Mouse (Mus musculus): ENCODE measurements around the gene AI413582. TPM values are rescaled to one million over a fixed set of nuclear protein-coding genes. Genes with fewer than 3 reads are reported as not detected.

The AI413582 gene
- polyA plus RNA-seq, 1 experiment from 2014 or later = 28.4 TPM

GRCm38 (mm10) chr17:27521303-27521702 is 44.3 kb downstream of the AI413582 start, which contains the start of gene Grm4:
Gene Grm4, minus strand, starts transcription at chr17:27521403.
- Histone ChIP-seq H3K36me3 (ENCODE audit: control insufficient read depth, insufficient read depth, low read length) (no peaks in the 10 kb centered on the region), H3K27ac (ENCODE audit: low read depth, low read length) (no peak within 1 kb of the TSS), H3K27me3 (replicated peaks; ENCODE audit: control insufficient read depth, insufficient read depth, low read length) (peaks cover 43% of the 10 kb centered on the region), H3K9ac (ENCODE audit: low read depth, low read length) (no peak within 1 kb of the TSS), H3K4me1 (replicated peaks; ENCODE audit: control insufficient read depth, insufficient read depth, low read length) (no peaks in the 10 kb centered on the region), H3K4me3 (ENCODE audit: low read depth, low read length) (no peak within 1 kb of the TSS), H3K4me2 (peak within 1 kb of the TSS; percentile 15), H3K9me3 (ENCODE audit: control insufficient read depth, low read length) (no peaks in the 10 kb centered on the region)
- no peak for DNase-seq (ENCODE audit: low spot score)
- no peak for ATAC-seq (replicated peaks; ENCODE audit: low FRiP score)
- WGBS = 67% methylated on average over 5 of the region's 5 CpGs

- H3K27me3 ChIP-seq (replicated peaks; ENCODE audit: control insufficient read depth, insufficient read depth, low read length) = peaks cover 49% of the 10 kb centered on the region
- H3K27ac ChIP-seq (ENCODE audit: low read depth, low read length) = no peak overlapping the region
- 1% methylated on average over 27 of the region's 27 CpGs for WGBS
- H3K9me3 ChIP-seq (ENCODE audit: control insufficient read depth, low read length) = no peaks in the 10 kb centered on the region
- no peak overlapping the region for H3K9ac ChIP-seq (ENCODE audit: low read depth, low read length)
- no peak overlapping the region for H3K4me3 ChIP-seq (ENCODE audit: low read depth, low read length)
- H3K4me1 ChIP-seq (replicated peaks; ENCODE audit: control insufficient read depth, insufficient read depth, low read length) = no peaks in the 10 kb centered on the region
- H3K4me2 ChIP-seq = peak overlapping the region; percentile 15
- DNase-seq (ENCODE audit: low spot score) (peak; percentile 67), ATAC-seq (replicated peaks; ENCODE audit: low FRiP score) (no peak)
- H3K36me3 ChIP-seq (ENCODE audit: control insufficient read depth, insufficient read depth, low read length) = no peaks in the 10 kb centered on the region
Measured at GRCm38 (mm10) chr17:27520557-27520956, 45.0 kb downstream of the AI413582 start.

GRCm38 (mm10) chr17:27518700-27519595 is 46.6 kb downstream of the AI413582 start:
- ATAC-seq (replicated peaks; ENCODE audit: low FRiP score) = no peak
- no peaks in the 10 kb centered on the region for H3K36me3 ChIP-seq (ENCODE audit: control insufficient read depth, insufficient read depth, low read length)
- no peak overlapping the region for H3K27ac ChIP-seq (ENCODE audit: low read depth, low read length)
- H3K9me3 ChIP-seq (ENCODE audit: control insufficient read depth, low read length) = no peaks in the 10 kb centered on the region
- no peak overlapping the region for H3K4me3 ChIP-seq (ENCODE audit: low read depth, low read length)
- no peak for DNase-seq (ENCODE audit: low spot score)
- WGBS = 44% methylated on average over 15 of the region's 15 CpGs
- no peak overlapping the region for H3K4me2 ChIP-seq
- no peaks in the 10 kb centered on the region for H3K4me1 ChIP-seq (replicated peaks; ENCODE audit: control insufficient read depth, insufficient read depth, low read length)
- no peak overlapping the region for H3K9ac ChIP-seq (ENCODE audit: low read depth, low read length)
- H3K27me3 ChIP-seq (replicated peaks; ENCODE audit: control insufficient read depth, insufficient read depth, low read length) = peaks cover 65% of the 10 kb centered on the region

- Histone ChIP-seq H3K9me3 (ENCODE audit: control insufficient read depth, low read length) (no peaks in the 10 kb centered on the region), H3K36me3 (ENCODE audit: control insufficient read depth, insufficient read depth, low read length) (no peaks in the 10 kb centered on the region), H3K27me3 (replicated peaks; ENCODE audit: control insufficient read depth, insufficient read depth, low read length) (peaks cover 72% of the 10 kb centered on the region), H3K9ac (ENCODE audit: low read depth, low read length) (no peak overlapping the region), H3K4me2 (no peak overlapping the region), H3K4me3 (ENCODE audit: low read depth, low read length) (no peak overlapping the region), H3K4me1 (replicated peaks; ENCODE audit: control insufficient read depth, insufficient read depth, low read length) (no peaks in the 10 kb centered on the region), H3K27ac (ENCODE audit: low read depth, low read length) (no peak overlapping the region)
- DNase-seq (ENCODE audit: low spot score) (no peak), ATAC-seq (replicated peaks; ENCODE audit: low FRiP score) (no peak)
- WGBS = 39% methylated on average over 9 of the region's 9 CpGs
Measured at GRCm38 (mm10) chr17:27518296-27518695, 47.3 kb downstream of the AI413582 start.

- peak overlapping the region; percentile 48; the same call in 1 of the 2 replicates for H3K4me3 ChIP-seq (ENCODE audit: low read depth, low read length)
Measured at GRCm38 (mm10) chr17:27513916-27514762, 51.4 kb downstream of the AI413582 start.

More at GRCm38 (mm10) chr17:27513916-27514762, 51.4 kb downstream of the AI413582 start:
- no peaks in the 10 kb centered on the region for H3K36me3 ChIP-seq (ENCODE audit: control insufficient read depth, insufficient read depth, low read length)
- H3K27ac ChIP-seq (ENCODE audit: low read depth, low read length) = no peak overlapping the region
- no peak overlapping the region for H3K9ac ChIP-seq (ENCODE audit: low read depth, low read length)
- H3K4me1 ChIP-seq (replicated peaks; ENCODE audit: control insufficient read depth, insufficient read depth, low read length) = peaks cover 4% of the 10 kb centered on the region; the same call in 1 of the 2 replicates
- H3K27me3 ChIP-seq (replicated peaks; ENCODE audit: control insufficient read depth, insufficient read depth, low read length) = peaks cover 86% of the 10 kb centered on the region
- no peak for ATAC-seq (replicated peaks; ENCODE audit: low FRiP score)
- 32% methylated on average over 27 of the region's 27 CpGs for WGBS
- DNase-seq (ENCODE audit: low spot score) = no peak
- H3K4me2 ChIP-seq = peak overlapping the region; percentile 80
- H3K9me3 ChIP-seq (ENCODE audit: control insufficient read depth, low read length) = no peaks in the 10 kb centered on the region

Other genes with a start within 250 kb of the AI413582 start
- gene Grm4, start 44.4 kb downstream of the AI413582 start, polyA plus RNA-seq (2014; fragmentation: Nextera tagmentation; extraction: Ambion mirVana) = 0.12 and 0.18 TPM in 2 replicates
- gene Hmga1, start 9.3 kb downstream of the AI413582 start, polyA plus RNA-seq (2014; fragmentation: Nextera tagmentation; extraction: Ambion mirVana) = 667 and 675 TPM in 2 replicates
- gene Nudt3, start 57.7 kb upstream of the AI413582 start, polyA plus RNA-seq (2014; fragmentation: Nextera tagmentation; extraction: Ambion mirVana) = 19.6 and 26.1 TPM in 2 replicates
- not detected in 2 replicates for gene RPS10-NUDT3, start 69.5 kb upstream of the AI413582 start, polyA plus RNA-seq (2014; fragmentation: Nextera tagmentation; extraction: Ambion mirVana)
- 1,138 and 1,235 TPM in 2 replicates for gene Rps10, start 70.9 kb upstream of the AI413582 start, polyA plus RNA-seq (2014; fragmentation: Nextera tagmentation; extraction: Ambion mirVana)
- gene Pacsin1, start 89.8 kb upstream of the AI413582 start, polyA plus RNA-seq (2014; fragmentation: Nextera tagmentation; extraction: Ambion mirVana) = 0.71 and 0.75 TPM in 2 replicates
- gene Spdef, start 163.2 kb upstream of the AI413582 start, polyA plus RNA-seq (2014; fragmentation: Nextera tagmentation; extraction: Ambion mirVana) = 0.32 TPM in 1 of 2 replicates, not detected in the other

Measured in liver, embryonic 11.5 days (tissue).